Mouse (Mus musculus): Measurements from ENCODE around the gene Rnf32.

DNA sequence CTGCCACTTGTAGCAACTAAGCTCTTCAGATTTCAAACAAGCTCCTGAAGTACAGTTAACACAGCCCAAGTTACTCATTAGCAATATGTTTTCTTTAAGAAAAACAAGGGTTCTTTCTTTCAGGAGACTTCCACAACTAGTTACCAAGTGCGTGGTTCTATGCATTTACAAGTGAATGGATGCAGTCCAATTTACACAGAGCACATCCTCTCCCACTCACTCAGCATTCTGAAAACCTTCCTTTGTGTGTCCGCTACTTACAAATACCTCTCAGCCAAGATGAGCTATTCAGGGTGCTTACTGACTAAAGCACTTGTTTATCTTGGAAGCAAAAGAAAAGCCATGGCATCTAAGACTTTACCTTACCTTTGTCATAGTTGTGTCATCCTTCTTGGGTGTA, 58.1 kb downstream of the Rnf32 start:
- TF ChIP-seq CTCF (IDR thresholded peaks at IDR 0.05; ENCODE audit: insufficient read depth, low read length): no peak
- TF ChIP-seq POLR2A (IDR thresholded peaks at IDR 0.05; ENCODE audit: borderline replicate concordance, extremely low read depth, low read depth, low read length): no peak

Measured in lung, adult 2 months (tissue).